In the genomic region with DNA sequence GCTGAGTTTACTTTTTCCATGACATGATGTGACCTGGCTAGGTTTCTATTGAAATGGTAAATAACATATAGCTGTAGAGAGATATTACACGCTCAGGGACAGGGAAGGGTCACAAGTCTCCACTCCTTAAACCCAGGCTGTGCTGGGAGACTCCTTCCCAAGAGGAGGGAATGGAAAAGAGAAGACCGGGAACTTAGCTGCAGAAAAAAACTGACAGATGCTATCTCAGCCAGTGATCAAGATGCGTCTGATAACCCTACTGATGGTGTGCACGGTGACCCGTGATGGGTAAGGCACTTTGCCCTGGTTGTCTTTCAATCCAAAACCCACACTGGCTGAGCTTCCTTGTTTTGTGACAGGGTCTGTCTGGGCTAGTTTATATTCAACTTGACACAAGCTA, we compare ENCODE assay signal across 17 mouse cellular contexts.
"Had no signal": no experiment of that assay in that cellular context is flagged by ENCODE, and none has a peak within 500 bp of the region (broad histone marks: within the 10 kb centered on the region; RNA-seq: fewer than 3 reads in every experiment).

No protein-coding gene starts in this region.

- H3K36me3 ChIP-seq: midbrain, embryonic 10.5 days; midbrain, embryonic 12.5 days; neural tube, embryonic 13.5 days; neural tube, embryonic 15.5 days had no signal

- DNase-seq: lung, embryonic 14.5 days; lung, postnatal 10 days; lung, postnatal 4 days; midbrain, embryonic 14.5 days; retina, postnatal 1 day; right cerebral cortex, adult 18-20 months; right cerebral cortex, postnatal 25 days; right cerebral cortex, postnatal 4 days; spleen, adult 18-20 months; thymus, adult 18-20 months; thymus, postnatal 14 days; thymus, postnatal 36 days had no signal

- H3K27ac ChIP-seq: midbrain, embryonic 10.5 days; midbrain, embryonic 12.5 days; neural tube, embryonic 13.5 days; neural tube, embryonic 15.5 days had no signal

- H3K9me3 ChIP-seq: midbrain, embryonic 10.5 days; midbrain, embryonic 12.5 days; neural tube, embryonic 13.5 days; neural tube, embryonic 15.5 days had no signal

- H3K4me3 ChIP-seq: midbrain, embryonic 10.5 days; midbrain, embryonic 12.5 days; myocyte; neural tube, embryonic 13.5 days; neural tube, embryonic 15.5 days had no signal
